Mouse (Mus musculus): ENCODE results near the gene Klkb1.

- TF ChIP-seq TBP (conservative IDR thresholded peaks at IDR 0.05; ENCODE audit: low read depth, low read length) (no peak), PAX5 (IDR thresholded peaks at IDR 0.05; ENCODE audit: low read length) (no peak), ZKSCAN1 (IDR thresholded peaks at IDR 0.05; ENCODE audit: borderline replicate concordance, low read depth, low read length) (no peak), USF1 (IDR thresholded peaks at IDR 0.05; ENCODE audit: low read depth, low read length) (no peak), JUND (conservative IDR thresholded peaks at IDR 0.05; ENCODE audit: low read depth, low read length) (no peak), CTCF (conservative IDR thresholded peaks at IDR 0.05 in 1 of 2, IDR thresholded peaks at IDR 0.05 in 1 of 2; ENCODE audit: low read depth in 2 of 2, low read length in 2 of 2) (no peak), NRF1 (IDR thresholded peaks at IDR 0.05; ENCODE audit: low read depth, low read length) (no peak), POLR2A (IDR thresholded peaks at IDR 0.05; ENCODE audit: low read depth, low read length) (no peak), MAX (IDR thresholded peaks at IDR 0.05; ENCODE audit: low read length) (no peak)
These were observed 36.2 kb upstream of the Klkb1 start for GRCm38 (mm10) chr8:45330856-45331255.
